Mouse (Mus musculus) megakaryocyte, embryonic 14.5 days (primary cell): ENCODE measurements at regions not wholly inside any gene's neighbourhood (a gene's known extent, or its start where the extent isn't known, plus 50 kb on each side); places are given as distances from the start of the nearest gene placed in this dataset.

Experiments used
- FLI1 ChIP-seq: IDR thresholded peaks from 2 replicates; pipeline ENCODE4 v1.6.1; 2012; ENCODE audit warnings: low read length, inconsistent platforms, mixed read lengths
- GATA1 ChIP-seq: IDR thresholded peaks from 3 replicates; pipeline ENCODE4 v1.6.1; 2012; ENCODE audit warnings: mixed read lengths, low read length, inconsistent platforms, borderline replicate concordance

DNA sequence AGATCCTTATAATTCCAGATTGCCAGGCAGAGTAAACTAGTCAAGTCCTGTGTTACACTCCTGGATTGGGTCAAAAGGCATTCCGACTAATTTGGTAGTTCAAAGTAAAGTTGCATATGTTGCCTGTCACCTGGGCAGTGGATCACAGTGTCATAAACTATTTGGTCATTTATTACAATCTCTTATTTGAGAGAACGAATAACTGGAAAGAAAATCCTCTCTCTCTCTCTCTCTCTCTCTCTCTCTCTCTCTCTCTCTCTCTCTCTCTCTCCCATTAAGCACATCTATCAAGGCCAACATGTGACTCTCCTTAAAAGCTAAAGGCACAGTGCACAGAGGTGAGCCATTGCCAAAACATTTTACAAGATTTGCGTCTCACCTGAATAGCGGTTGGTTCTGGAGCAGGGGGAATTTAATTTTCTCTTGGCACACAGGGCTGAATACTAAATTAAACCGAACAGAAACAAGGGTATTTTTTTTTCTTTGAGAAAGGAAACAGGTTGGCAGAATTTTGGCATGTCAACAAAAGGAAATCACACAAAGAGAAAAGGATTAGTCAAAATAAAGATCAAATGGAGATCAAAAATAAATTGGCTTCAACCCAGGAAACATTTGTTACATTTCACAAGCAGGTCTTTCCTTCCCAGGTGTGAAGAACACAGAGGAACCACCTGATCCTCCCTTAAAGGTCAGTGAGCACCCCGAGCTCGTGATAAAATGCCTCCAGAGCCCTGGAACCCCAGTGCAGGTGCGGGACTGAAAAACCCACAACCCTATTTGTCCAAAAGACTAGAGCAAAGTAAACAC is 62.5 kb upstream of the Myb start:
- TF ChIP-seq FLI1 (no peak), GATA1 (no peak)
